Mouse (Mus musculus) forebrain, embryonic 14.5 days (tissue): ENCODE results near the gene Bag1. TPM values are rescaled to one million over a fixed set of nuclear protein-coding genes. Genes with fewer than 3 reads are reported as not detected.
"Not testable (repeated sequence)": the region's sequence is repeated elsewhere in the genome, so short reads cannot be mapped to it uniquely, and the experiment has no call there.

Experiments used
- ATAC-seq: fragments of 200-750 bp; cut with Nextera tagmentation; 2 replicates; pipeline ENCODE4 v1.8.0; 2017; ENCODE audit warnings: mild to moderate bottlenecking, moderate library complexity
- DNase-seq: peaks from one replicate; pipeline ENCODE4 v3.0.0-alpha.2; 2015; ENCODE audit warnings: low spot score
- H3K27ac ChIP-seq: fragments of 300-500 bp; sonication (generic); 2 replicates; pipeline ENCODE4 v1.5.1; 2014; ENCODE audit warnings: low read depth, mild to moderate bottlenecking, control low read depth, low read length, moderate library complexity
- H3K27me3 ChIP-seq: fragments of 300-500 bp; sonication (generic); replicated peaks from 2 replicates; pipeline ENCODE4 v1.6.1; 2014; ENCODE audit warnings: low read length, control low read depth, mixed read lengths; ENCODE audit not compliant: control insufficient read depth, insufficient read depth
- H3K36me3 ChIP-seq: fragments of 300-500 bp; sonication (generic); 2 replicates; pipeline ENCODE4 v1.6.1; 2014; ENCODE audit warnings: low read length, control low read depth; ENCODE audit not compliant: control insufficient read depth, insufficient read depth
- H3K4me1 ChIP-seq: fragments of 300-500 bp; sonication (generic); 2 replicates; pipeline ENCODE4 v1.6.1; 2014; ENCODE audit warnings: antibody characterized with exemption, low read length, control low read depth; ENCODE audit not compliant: control insufficient read depth, insufficient read depth
- H3K4me2 ChIP-seq: fragments of 300-500 bp; sonication (generic); 2 replicates; pipeline ENCODE4 v1.6.1; 2014; ENCODE audit warnings: mild to moderate bottlenecking, control low read depth, low read length
- H3K4me3 ChIP-seq: fragments of 300-500 bp; sonication (generic); 2 replicates; pipeline ENCODE4 v1.5.1; 2014; ENCODE audit warnings: low read depth, low read length, control low read depth
- H3K9ac ChIP-seq: fragments of 300-500 bp; sonication (generic); 2 replicates; pipeline ENCODE4 v1.6.1; 2014; ENCODE audit warnings: mild to moderate bottlenecking, low read length, control low read depth, moderate library complexity
- H3K9me3 ChIP-seq: fragments of 300-500 bp; sonication (generic); replicated peaks from 2 replicates; pipeline ENCODE4 v1.6.1; 2016; ENCODE audit warnings: low read length, control low read depth, mixed read lengths; ENCODE audit not compliant: control insufficient read depth
- WGBS: fragments of 180-500 bp; shearing (Covaris S2); extraction: QIAGEN DNeasy Blood & Tissue Kit; methylation state at CpG from one replicate; pipeline ENCODE4 v1.1.7; 2014; 5-methylcytosine and 5-hydroxymethylcytosine counted together
- polyA plus RNA-seq: library from polyadenylated mRNA; unstranded; fragments of >200 nt; fragmentation: Nextera tagmentation; extraction: Ambion mirVana; gene quantifications from 2 replicates; pipeline ENCODE4 v1.2.1, GENCODE M21; 2014

Bag1 gene
- polyA plus RNA-seq, 1 experiment from 2014 or later, result 209 TPM

DNA sequence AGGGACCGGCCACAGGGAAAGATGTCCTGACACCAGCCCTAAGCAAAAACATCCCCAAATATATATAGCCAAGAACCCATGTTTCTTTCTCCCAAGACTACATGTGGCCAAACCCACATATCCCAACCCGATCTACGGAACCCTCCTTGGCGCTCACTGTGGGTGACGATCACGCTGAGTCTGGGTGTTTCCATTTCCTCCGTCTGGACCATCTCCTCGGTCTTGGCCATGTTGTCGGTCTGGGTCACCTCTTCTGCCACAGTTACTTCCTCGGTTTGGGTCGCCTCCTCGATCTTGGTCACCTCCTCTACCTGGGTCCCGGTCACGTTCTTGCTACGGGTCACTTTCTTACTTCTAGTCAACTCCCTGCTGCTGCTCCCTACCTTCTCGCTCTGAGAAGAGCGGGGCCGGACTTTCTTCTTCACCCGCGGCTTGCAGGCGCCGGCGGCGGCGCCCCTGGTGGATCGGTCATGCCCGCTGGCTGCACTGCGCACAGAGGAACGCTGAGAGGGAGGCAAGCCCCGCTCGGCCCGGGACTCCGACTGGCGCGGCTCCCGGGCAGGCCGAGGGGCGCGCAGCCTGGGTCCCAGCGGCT, 432 bp downstream of the Bag1 start:
- peaks cover 20% of the 10 kb centered on the region for H3K4me1 ChIP-seq
- H3K9ac ChIP-seq, result peak overlapping the region; percentile 85
- peak overlapping the region; percentile 64 for H3K4me2 ChIP-seq
- DNase-seq (peak; percentile 32), ATAC-seq (peak; percentile 27)
- no peaks in the 10 kb centered on the region for H3K9me3 ChIP-seq
- under 1% methylated on average over 40 of the region's 40 CpGs for WGBS
- H3K27ac ChIP-seq, result peak overlapping the region; percentile 82
- H3K4me3 ChIP-seq, result peak overlapping the region; percentile 87
- H3K36me3 ChIP-seq, result peaks cover 54% of the 10 kb centered on the region
- H3K27me3 ChIP-seq, result no peaks in the 10 kb centered on the region

- no peaks in the 10 kb centered on the region for H3K9me3 ChIP-seq
- peak overlapping the region; percentile 87 for H3K4me3 ChIP-seq
- peak overlapping the region; percentile 85 for H3K9ac ChIP-seq
- H3K27me3 ChIP-seq, result no peaks in the 10 kb centered on the region
- H3K4me2 ChIP-seq, result peak overlapping the region; percentile 64
- no peak for ATAC-seq
- no peak overlapping the region for H3K27ac ChIP-seq
- DNase-seq, result no peak
- peaks cover 20% of the 10 kb centered on the region for H3K4me1 ChIP-seq
- peaks cover 59% of the 10 kb centered on the region for H3K36me3 ChIP-seq
- WGBS, result 84% methylated on average over 7 of the region's 7 CpGs
Observed at GRCm38 (mm10) chr4:40946516-40947121, 1.5 kb downstream of the Bag1 start.

DNA sequence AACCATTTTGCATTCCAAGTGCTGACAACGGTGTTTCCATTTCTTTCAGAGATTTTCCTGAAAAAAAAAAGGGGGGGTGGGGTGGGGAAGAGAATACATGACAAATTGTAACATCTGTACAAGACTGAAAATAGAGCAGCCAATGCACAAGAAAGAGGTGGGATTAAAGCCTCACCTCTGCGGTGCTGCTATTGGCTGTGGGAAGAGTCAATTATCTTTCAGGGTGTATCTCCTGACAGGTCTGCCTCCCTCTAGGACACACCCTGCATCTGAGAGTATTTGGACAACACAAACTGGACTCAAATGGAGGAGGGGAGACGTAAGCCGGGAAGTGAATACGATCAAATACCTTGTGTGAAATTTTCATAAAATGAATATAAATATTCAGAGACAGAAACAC, 4.4 kb downstream of the Bag1 start:
- no peak for DNase-seq
- Histone ChIP-seq H3K9me3 (0 out of 2 replicates have a peak, but pooled peaks cover 10% of the 10 kb centered on the region), H3K36me3 (peaks cover 71% of the 10 kb centered on the region), H3K27ac (no peak overlapping the region), H3K4me3 (no peak overlapping the region), H3K9ac (no peak overlapping the region), H3K4me1 (peaks cover 14% of the 10 kb centered on the region), H3K4me2 (no peak overlapping the region), H3K27me3 (no peaks in the 10 kb centered on the region)
- WGBS, result 95% methylated on average over 5 of the region's 5 CpGs
- no peak for ATAC-seq

- over 99% methylated on average over 5 of the region's 5 CpGs for WGBS
- no peak for DNase-seq
- no peak for ATAC-seq
- no peak overlapping the region for H3K9ac ChIP-seq
- H3K27ac ChIP-seq, result no peak overlapping the region
- H3K27me3 ChIP-seq, result no peaks in the 10 kb centered on the region
- H3K4me2 ChIP-seq, result no peak overlapping the region
- H3K4me1 ChIP-seq, result no peaks in the 10 kb centered on the region
- H3K9me3 ChIP-seq, result 0 out of 2 replicates have a peak, but pooled peaks cover 10% of the 10 kb centered on the region
- no peak overlapping the region for H3K4me3 ChIP-seq
- peaks cover 87% of the 10 kb centered on the region for H3K36me3 ChIP-seq
Observed at GRCm38 (mm10) chr4:40938793-40939192, 9.3 kb downstream of the Bag1 start.

DNA sequence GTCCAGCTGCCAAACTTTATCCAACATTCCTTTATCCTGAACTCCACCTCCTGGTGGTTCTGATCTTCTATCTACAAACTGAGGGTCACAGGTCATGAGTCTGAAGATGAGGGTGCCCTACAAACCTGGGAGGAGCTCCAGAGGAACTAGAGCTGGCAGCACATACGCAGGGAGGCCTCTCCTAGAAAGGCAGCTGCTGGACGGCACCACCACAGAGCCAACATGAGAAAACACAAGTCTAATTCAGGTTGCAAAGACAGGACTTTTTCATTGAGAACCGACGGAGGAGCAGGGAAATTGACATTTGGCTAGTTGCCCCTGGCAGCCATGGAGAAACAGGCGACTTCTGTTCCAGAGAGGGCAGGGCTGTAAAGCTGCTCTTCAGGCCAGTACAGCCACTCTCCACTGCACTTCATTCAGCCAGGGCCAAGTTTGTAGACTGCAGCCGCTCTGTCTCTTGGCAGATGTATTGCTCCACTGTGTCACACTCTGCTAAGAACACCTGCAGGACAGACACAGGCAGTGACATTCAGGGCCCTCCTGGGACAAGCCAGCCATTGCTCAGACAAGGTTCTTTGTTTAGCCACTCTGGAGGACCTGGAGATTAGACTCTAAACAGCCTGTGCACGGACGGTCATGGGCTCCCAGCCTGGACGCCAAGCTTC, 11.8 kb downstream of the Bag1 start:
- ATAC-seq, result no peak
- H3K9me3 ChIP-seq, result 0 out of 2 replicates have a peak, but pooled peaks cover 10% of the 10 kb centered on the region
- H3K4me3 ChIP-seq, result no peak overlapping the region
- H3K27ac ChIP-seq, result no peak overlapping the region
- DNase-seq, result no peak
- peaks cover 68% of the 10 kb centered on the region for H3K36me3 ChIP-seq
- no peaks in the 10 kb centered on the region for H3K4me1 ChIP-seq
- H3K9ac ChIP-seq, result no peak overlapping the region
- H3K27me3 ChIP-seq, result no peaks in the 10 kb centered on the region
- no peak overlapping the region for H3K4me2 ChIP-seq
- WGBS, result 88% methylated on average over 9 of the region's 9 CpGs

- H3K4me3 ChIP-seq, H3K27me3 ChIP-seq, H3K4me2 ChIP-seq, H3K9me3 ChIP-seq, ATAC-seq, H3K9ac ChIP-seq, H3K27ac ChIP-seq, H3K4me1 ChIP-seq, DNase-seq: not testable (repeated sequence)
- peaks cover 49% of the 10 kb centered on the region for H3K36me3 ChIP-seq
- 96% methylated on average over 3 of the region's 3 CpGs for WGBS
Observed at GRCm38 (mm10) chr4:40934369-40934768, 13.7 kb downstream of the Bag1 start.

GRCm38 (mm10) chr4:40933694-40934093, 14.4 kb downstream of the Bag1 start:
- no peak overlapping the region for H3K27ac ChIP-seq
- no peak for ATAC-seq
- 92% methylated on average over 5 of the region's 5 CpGs for WGBS
- DNase-seq, result no peak
- no peaks in the 10 kb centered on the region for H3K27me3 ChIP-seq
- H3K4me2 ChIP-seq, result no peak overlapping the region
- H3K9me3 ChIP-seq, result no peaks in the 10 kb centered on the region
- H3K36me3 ChIP-seq, result peaks cover 43% of the 10 kb centered on the region
- no peaks in the 10 kb centered on the region for H3K4me1 ChIP-seq
- H3K9ac ChIP-seq, result no peak overlapping the region
- H3K4me3 ChIP-seq, result no peak overlapping the region

DNA sequence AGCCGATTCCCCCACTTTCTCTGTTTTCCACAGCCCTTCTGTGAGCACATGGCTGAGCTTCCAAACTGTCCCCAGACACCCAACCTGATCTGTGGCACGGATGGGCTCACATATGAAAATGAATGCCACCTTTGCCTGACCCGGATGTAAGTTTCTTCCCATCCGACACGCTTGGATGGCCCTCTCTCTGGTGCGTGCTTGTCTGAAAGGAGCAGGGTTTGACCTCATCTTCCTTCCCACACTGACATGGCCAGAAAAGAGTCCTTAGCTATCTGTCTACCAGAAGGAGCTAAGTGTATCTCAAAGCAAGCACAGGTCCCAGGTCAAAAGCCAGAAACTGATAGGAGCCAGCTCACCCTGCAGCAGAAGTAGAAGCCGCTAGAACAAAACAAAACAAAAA, 19.0 kb downstream of the Bag1 start:
- ATAC-seq (no peak), DNase-seq (no peak)
- Histone ChIP-seq H3K27ac (no peak overlapping the region), H3K9me3 (no peaks in the 10 kb centered on the region), H3K4me3 (no peak overlapping the region), H3K4me1 (no peaks in the 10 kb centered on the region), H3K9ac (no peak overlapping the region), H3K36me3 (peaks cover 8% of the 10 kb centered on the region), H3K4me2 (no peak overlapping the region), H3K27me3 (no peaks in the 10 kb centered on the region)
- WGBS, result 91% methylated on average over 7 of the region's 7 CpGs

DNA sequence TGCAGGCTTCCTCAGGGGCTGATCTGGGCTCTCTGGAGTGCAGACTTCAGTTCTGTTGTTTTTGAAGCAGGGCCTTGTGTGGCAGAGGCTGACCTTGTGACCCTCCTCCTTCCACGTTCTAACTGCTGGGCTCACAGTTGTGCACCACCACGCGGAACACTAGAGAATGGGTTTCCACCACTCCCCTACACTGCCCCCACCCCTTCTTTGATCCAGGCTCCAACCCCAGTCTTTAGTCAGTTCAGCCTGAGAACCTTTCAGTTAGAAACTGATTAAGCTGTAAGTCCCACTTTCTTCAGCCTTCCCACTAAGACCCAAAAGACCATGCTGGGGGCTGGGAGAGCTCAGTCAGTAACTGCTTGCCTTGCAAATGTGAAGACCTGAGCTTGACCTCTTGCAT, 22.5 kb downstream of the Bag1 start:
- no peaks in the 10 kb centered on the region for H3K36me3 ChIP-seq
- DNase-seq, result no peak
- H3K4me3 ChIP-seq, result no peak overlapping the region
- H3K4me2 ChIP-seq, result no peak overlapping the region
- H3K9ac ChIP-seq, result no peak overlapping the region
- no peak for ATAC-seq
- WGBS, result 51% methylated on average over 3 of the region's 3 CpGs
- no peaks in the 10 kb centered on the region for H3K9me3 ChIP-seq
- no peaks in the 10 kb centered on the region for H3K4me1 ChIP-seq
- H3K27me3 ChIP-seq, result no peaks in the 10 kb centered on the region
- no peak overlapping the region for H3K27ac ChIP-seq
